Mouse (Mus musculus): ENCODE results near the gene Zfhx3. TPM values are rescaled to one million over a fixed set of nuclear protein-coding genes. Genes with fewer than 3 reads are reported as not detected.

Gene Zfhx3
- polyA plus RNA-seq, 1 experiment from 2014 or later = 68.4 TPM

DNA sequence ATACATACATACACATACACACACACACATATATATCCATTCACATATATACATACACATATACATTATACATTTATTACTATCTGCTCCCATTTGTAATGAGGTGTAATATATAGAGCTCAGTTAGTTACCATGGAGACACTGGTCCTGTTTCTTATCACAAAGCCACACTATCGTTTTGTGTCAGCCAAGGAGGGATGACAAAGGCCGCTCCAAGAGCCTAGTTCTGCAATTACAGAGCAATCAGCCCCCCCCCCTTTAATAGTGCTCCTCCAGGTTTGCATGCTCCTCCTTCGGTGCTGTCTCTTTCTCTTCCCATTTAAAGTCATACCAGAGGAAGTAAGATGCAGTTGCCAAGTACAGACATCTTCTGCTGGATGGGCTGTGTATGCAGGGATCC is 1054.9 kb downstream of the Zfhx3 start:
- Histone ChIP-seq H3K27me3 (ENCODE audit: control insufficient read depth, insufficient read depth, low read length) (no peaks in the 10 kb centered on the region), H3K9me3 (ENCODE audit: control insufficient read depth, low read length) (no peaks in the 10 kb centered on the region), H3K4me3 (replicated peaks; ENCODE audit: low read depth, low read length) (no peak overlapping the region), H3K4me2 (ENCODE audit: low read length) (no peak overlapping the region), H3K36me3 (ENCODE audit: control insufficient read depth, insufficient read depth, low read length) (no peaks in the 10 kb centered on the region), H3K9ac (replicated peaks; ENCODE audit: low read length) (no peak overlapping the region), H3K4me1 (ENCODE audit: control insufficient read depth, insufficient read depth, low read length) (peaks cover 5% of the 10 kb centered on the region; the same call in 1 of the 2 replicates), H3K27ac (replicated peaks; ENCODE audit: low read depth, low read length) (peak overlapping the region; percentile 41; the same call in 1 of the 2 replicates)
- ATAC-seq (ENCODE audit: low FRiP score, low TSS enrichment) (no peak), DNase-seq (peak; percentile 48)
- 57% methylated on average over 3 of the region's 3 CpGs for WGBS

DNA sequence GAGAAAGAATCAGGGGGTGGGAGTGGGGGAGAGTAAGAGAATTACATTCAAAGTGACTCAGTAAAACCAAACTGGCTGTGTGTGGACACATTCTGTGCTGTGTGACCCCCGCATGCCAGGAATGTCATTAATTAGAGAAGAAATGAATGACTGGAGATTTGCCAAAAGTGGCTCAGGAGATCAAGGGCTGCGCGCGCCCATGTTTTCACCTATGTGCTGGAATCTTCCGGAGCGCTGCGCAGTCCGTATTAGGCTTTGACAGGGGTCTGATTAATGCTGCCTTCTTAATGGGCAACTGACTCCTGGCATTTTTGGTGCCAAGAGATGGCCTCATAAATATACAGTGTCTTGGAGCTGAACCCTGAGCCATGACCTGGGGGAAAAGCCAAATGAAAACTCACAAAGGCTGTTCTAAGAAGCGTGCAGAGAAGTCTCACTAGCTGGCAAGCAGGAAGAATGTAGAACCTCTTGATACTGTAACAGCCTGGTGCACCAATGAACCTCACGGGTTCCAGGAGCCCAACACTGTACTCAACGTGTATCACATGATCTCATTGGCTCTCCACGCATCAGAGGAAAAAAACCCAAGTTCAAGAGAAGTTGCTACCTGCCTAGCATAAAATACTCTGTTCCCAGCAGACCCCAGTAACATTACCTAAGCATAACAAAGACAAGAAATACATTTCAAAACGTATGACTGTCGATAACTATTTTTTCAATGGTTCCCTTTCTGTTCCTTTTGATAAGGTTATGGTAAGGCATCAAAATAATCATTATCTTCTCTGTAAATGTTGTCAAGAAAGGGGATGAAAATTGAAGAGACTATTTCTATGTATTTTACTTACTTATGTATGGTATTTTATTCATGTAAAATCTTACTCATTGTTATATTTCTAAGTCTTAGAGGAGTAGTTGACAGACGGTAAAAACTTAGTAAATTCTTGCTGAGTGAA is 1057.1 kb downstream of the Zfhx3 start:
- 90% methylated on average over 15 of the region's 15 CpGs for WGBS
- no peak overlapping the region for H3K9ac ChIP-seq (replicated peaks; ENCODE audit: low read length)
- H3K36me3 ChIP-seq (ENCODE audit: control insufficient read depth, insufficient read depth, low read length) = no peaks in the 10 kb centered on the region
- H3K27me3 ChIP-seq (ENCODE audit: control insufficient read depth, insufficient read depth, low read length) = no peaks in the 10 kb centered on the region
- peaks cover 5% of the 10 kb centered on the region; the same call in 1 of the 2 replicates for H3K4me1 ChIP-seq (ENCODE audit: control insufficient read depth, insufficient read depth, low read length)
- no peaks in the 10 kb centered on the region for H3K9me3 ChIP-seq (ENCODE audit: control insufficient read depth, low read length)
- no peak overlapping the region for H3K4me3 ChIP-seq (replicated peaks; ENCODE audit: low read depth, low read length)
- ATAC-seq (ENCODE audit: low FRiP score, low TSS enrichment) (no peak), DNase-seq (no peak)
- no peak overlapping the region for H3K4me2 ChIP-seq (ENCODE audit: low read length)
- H3K27ac ChIP-seq (replicated peaks; ENCODE audit: low read depth, low read length) = no peak overlapping the region

DNA sequence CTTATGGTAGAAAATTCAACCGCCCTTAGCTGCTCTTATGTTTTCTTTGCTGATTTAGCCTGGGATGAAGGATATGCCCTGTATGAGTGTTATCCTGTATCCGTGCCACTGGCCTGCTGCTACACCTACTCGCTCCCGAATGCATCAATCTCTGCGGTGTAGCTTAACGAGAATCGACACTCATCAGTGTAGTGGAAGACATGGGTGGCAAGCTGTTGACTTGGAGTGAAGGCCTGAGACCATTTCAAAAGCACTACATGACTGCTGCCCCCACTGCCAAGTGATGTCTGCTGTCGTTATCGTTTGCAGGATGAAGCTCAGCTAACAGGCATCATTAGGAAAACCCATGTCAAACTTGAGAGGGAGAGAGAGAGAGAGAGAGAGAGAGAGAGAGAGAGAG is 1058.6 kb downstream of the Zfhx3 start:
- Histone ChIP-seq H3K36me3 (ENCODE audit: control insufficient read depth, insufficient read depth, low read length) (no peaks in the 10 kb centered on the region), H3K4me3 (replicated peaks; ENCODE audit: low read depth, low read length) (no peak overlapping the region), H3K9ac (replicated peaks; ENCODE audit: low read length) (no peak overlapping the region), H3K9me3 (ENCODE audit: control insufficient read depth, low read length) (no peaks in the 10 kb centered on the region), H3K27ac (replicated peaks; ENCODE audit: low read depth, low read length) (no peak overlapping the region), H3K4me1 (ENCODE audit: control insufficient read depth, insufficient read depth, low read length) (peaks cover 5% of the 10 kb centered on the region; the same call in 1 of the 2 replicates), H3K4me2 (ENCODE audit: low read length) (no peak overlapping the region), H3K27me3 (ENCODE audit: control insufficient read depth, insufficient read depth, low read length) (no peaks in the 10 kb centered on the region)
- 82% methylated on average over 9 of the region's 9 CpGs for WGBS
- ATAC-seq (ENCODE audit: low FRiP score, low TSS enrichment) (no peak), DNase-seq (no peak)

DNA sequence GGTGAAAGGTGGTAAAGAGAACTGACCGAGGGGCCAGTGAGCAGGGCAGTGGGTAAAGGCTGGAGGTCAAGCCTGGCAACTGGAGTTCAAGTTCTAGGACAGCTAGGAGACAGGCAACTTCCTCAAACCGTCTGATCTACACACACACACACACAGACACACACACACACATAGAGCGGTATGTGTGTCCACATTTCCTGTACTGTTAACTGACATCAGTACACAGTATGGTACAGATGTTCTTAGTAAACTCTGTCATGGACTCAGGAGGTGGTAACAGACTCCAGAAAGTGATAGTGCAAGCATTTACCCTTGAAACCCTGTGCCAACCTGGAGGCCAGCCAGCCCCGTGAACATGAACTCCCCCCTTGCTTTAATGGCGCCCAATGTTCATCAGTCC is 1059.5 kb downstream of the Zfhx3 start:
- no peak overlapping the region for H3K4me2 ChIP-seq (ENCODE audit: low read length)
- H3K9me3 ChIP-seq (ENCODE audit: control insufficient read depth, low read length) = no peaks in the 10 kb centered on the region
- DNase-seq (no peak), ATAC-seq (ENCODE audit: low FRiP score, low TSS enrichment) (no peak)
- no peak overlapping the region for H3K9ac ChIP-seq (replicated peaks; ENCODE audit: low read length)
- WGBS = 93% methylated on average over 5 of the region's 5 CpGs
- H3K4me3 ChIP-seq (replicated peaks; ENCODE audit: low read depth, low read length) = no peak overlapping the region
- no peak overlapping the region for H3K27ac ChIP-seq (replicated peaks; ENCODE audit: low read depth, low read length)
- no peaks in the 10 kb centered on the region for H3K27me3 ChIP-seq (ENCODE audit: control insufficient read depth, insufficient read depth, low read length)
- no peaks in the 10 kb centered on the region for H3K36me3 ChIP-seq (ENCODE audit: control insufficient read depth, insufficient read depth, low read length)
- peaks cover 5% of the 10 kb centered on the region; the same call in 1 of the 2 replicates for H3K4me1 ChIP-seq (ENCODE audit: control insufficient read depth, insufficient read depth, low read length)

DNA sequence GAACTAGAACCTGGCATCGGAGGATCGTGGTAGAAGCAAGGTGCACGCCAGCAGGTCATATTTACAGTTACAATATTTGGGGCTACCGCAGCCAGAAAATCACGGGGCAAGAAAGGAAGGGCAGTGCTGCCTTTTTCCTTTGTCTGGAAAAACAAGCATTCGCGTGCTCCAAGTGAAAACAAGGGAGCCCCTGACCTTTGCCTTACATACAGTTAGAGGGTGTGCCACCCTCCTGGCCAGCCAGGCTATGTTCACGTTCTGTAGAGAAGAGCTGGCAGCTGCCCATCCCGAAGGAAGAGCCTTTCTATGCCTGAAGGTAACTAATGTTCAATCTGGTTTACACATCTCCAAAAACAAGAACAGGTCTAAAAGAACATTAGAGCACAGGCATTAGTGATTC is 1064.5 kb downstream of the Zfhx3 start:
- no peaks in the 10 kb centered on the region for H3K9me3 ChIP-seq (ENCODE audit: control insufficient read depth, low read length)
- ATAC-seq (ENCODE audit: low FRiP score, low TSS enrichment) = no peak
- H3K36me3 ChIP-seq (ENCODE audit: control insufficient read depth, insufficient read depth, low read length) = no peaks in the 10 kb centered on the region
- no peak for DNase-seq
- no peak overlapping the region for H3K27ac ChIP-seq (replicated peaks; ENCODE audit: low read depth, low read length)
- no peak overlapping the region for H3K4me2 ChIP-seq (ENCODE audit: low read length)
- H3K4me1 ChIP-seq (ENCODE audit: control insufficient read depth, insufficient read depth, low read length) = no peaks in the 10 kb centered on the region
- H3K27me3 ChIP-seq (ENCODE audit: control insufficient read depth, insufficient read depth, low read length) = no peaks in the 10 kb centered on the region
- no peak overlapping the region for H3K9ac ChIP-seq (replicated peaks; ENCODE audit: low read length)
- no peak overlapping the region for H3K4me3 ChIP-seq (replicated peaks; ENCODE audit: low read depth, low read length)
- 86% methylated on average over 9 of the region's 9 CpGs for WGBS

Small RNA genes within 50 kb of the gene (microRNA-seq; reads per million reads assigned to microRNA genes)
- gene Mir3108 = 2.4 reads per million, percentile 15 among the genes with 10 or more reads in this experiment
